Mouse (Mus musculus) spleen, adult 2 months (tissue): ENCODE data around the gene Art3. TPM values are rescaled to one million over a fixed set of nuclear protein-coding genes. Genes with fewer than 3 reads are reported as not detected.

ENCODE experiments used
- DNase-seq, 2 experiments: peaks; one replicate each; pipeline versions ENCODE4 v3.0.0 to v3.0.0-alpha.2; 2012 to 2021; ENCODE audit warnings: low spot score in 2 of 2, low read depth in 1 of 2
- H3K27ac ChIP-seq: fragments of 200-500 bp; 2 replicates; pipeline ENCODE4 v1.5.1; 2012; ENCODE audit warnings: low read length, inconsistent platforms; ENCODE audit not compliant: insufficient read depth
- H3K27me3 ChIP-seq: fragments of 200-500 bp; 2 replicates; pipeline ENCODE4 v1.6.1; 2012; ENCODE audit warnings: mild to moderate bottlenecking, moderate library complexity, low read length, inconsistent platforms; ENCODE audit not compliant: control insufficient read depth, insufficient read depth
- H3K36me3 ChIP-seq: fragments of 200-500 bp; 2 replicates; pipeline ENCODE4 v1.6.1; 2012; ENCODE audit warnings: mild to moderate bottlenecking, low read length, inconsistent platforms; ENCODE audit not compliant: control insufficient read depth, insufficient read depth
- H3K4me1 ChIP-seq: fragments of 200-500 bp; 2 replicates; pipeline ENCODE4 v1.6.1; 2011; ENCODE audit warnings: inconsistent platforms; ENCODE audit not compliant: control insufficient read depth, insufficient read depth, insufficient read length
- H3K4me3 ChIP-seq: fragments of 200-500 bp; 2 replicates; pipeline ENCODE4 v1.5.1; 2011; ENCODE audit warnings: mild to moderate bottlenecking, inconsistent platforms; ENCODE audit not compliant: insufficient read depth, insufficient read length; ENCODE audit errors: extremely low read depth
- CTCF ChIP-seq: fragments of 200-500 bp; IDR thresholded peaks from 2 replicates; pipeline ENCODE4 v1.5.1; 2011; ENCODE audit warnings: mild to moderate bottlenecking, inconsistent platforms; ENCODE audit not compliant: insufficient read depth, insufficient read length, insufficient replicate concordance; ENCODE audit errors: extremely low read depth
- POLR2A ChIP-seq: fragments of 200-500 bp; IDR thresholded peaks from 2 replicates; pipeline ENCODE4 v1.6.1; 2011; ENCODE audit warnings: low read depth, low read length, inconsistent platforms
- WGBS: fragments of 180-500 bp; shearing (Covaris S2); methylation state at CpG from one replicate; pipeline ENCODE4 v1.1.7; 2018; 5-methylcytosine and 5-hydroxymethylcytosine counted together
- polyA plus RNA-seq: library from polyadenylated mRNA; depleted of rRNA; stranded (reverse); fragments of >200 nt; gene quantifications from 2 replicates; pipeline ENCODE4 v1.2.3, GENCODE M21; 2012

Art3 gene
- polyA plus RNA-seq, 1 experiment: 2.4 TPM

DNA sequence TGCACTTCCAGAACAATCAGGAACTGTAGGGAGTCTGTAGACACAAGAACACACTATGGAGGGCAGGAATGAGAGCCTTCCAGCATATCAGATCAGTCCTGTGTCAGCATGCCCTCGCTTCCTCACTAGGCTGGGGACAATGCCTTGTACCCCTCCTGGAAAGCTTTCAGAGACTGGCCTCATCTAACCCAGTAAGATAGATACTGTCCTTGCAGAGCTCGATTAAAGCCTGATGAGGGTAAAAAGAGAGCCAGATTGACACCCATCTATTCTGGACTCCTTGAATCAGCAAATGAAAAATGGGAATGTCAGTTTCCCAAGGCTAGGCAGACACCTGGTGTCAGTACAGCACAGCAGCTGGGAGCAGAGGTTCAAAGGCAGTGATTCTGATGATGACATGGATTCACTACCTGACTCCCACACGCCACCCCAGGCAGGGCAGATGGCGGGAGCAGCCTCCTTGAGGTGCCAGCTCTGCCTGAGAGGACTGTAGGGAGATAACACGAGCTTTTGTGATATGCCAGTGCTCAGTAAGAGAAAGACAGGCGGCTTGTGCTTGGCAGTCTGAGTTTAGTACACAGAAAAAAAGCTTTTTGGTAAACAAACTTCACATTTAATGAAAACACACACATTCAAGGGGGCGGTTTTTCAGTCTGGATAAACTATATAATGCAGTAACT is 80.0 kb downstream of the Art3 start:
- peaks cover 7% of the 10 kb centered on the region; the same call in 1 of the 2 replicates for H3K36me3 ChIP-seq
- no peak for TF ChIP-seq CTCF
- no peak for TF ChIP-seq POLR2A
- H3K4me3 ChIP-seq: no peak overlapping the region
- DNase-seq: no peak
- no peaks in the 10 kb centered on the region for H3K4me1 ChIP-seq
- no peaks in the 10 kb centered on the region for H3K27me3 ChIP-seq
- WGBS: 77% methylated on average over 7 of the region's 7 CpGs
- H3K27ac ChIP-seq: no peak overlapping the region

DNA sequence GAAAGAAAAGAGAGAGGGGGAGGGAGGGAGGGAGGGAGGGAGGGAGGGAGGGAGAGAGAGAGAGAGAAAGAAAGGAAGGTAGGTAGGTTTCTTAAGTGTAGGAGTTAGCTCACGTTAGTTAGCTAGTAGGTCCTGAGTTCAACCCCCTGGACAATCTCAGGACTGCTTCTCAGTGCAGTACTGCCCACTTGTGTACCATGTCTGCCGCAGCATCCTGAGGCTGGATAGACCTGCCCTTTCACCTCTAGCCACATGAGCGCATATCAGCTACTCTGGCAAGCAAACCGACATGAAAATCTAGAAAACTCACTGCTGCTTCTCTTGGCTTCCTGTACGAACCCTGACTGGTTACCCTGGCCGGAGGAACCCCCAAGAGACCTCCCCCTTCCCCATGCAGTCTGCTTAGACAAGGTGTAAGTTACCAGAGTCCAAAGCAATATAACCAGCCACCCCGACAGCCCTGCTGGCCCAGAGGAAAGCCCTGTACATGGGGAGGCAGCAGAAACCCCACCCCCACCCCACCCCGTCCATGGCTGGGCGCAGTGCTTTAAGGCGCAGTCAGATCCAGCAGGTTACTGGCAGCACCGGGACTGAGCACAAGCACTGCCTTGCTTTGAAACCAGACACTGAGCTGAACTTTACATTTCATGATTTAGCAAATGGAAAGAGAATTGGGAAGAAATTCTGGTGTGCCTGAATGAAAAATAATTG is 81.8 kb downstream of the Art3 start:
- no peaks in the 10 kb centered on the region for H3K4me1 ChIP-seq
- H3K4me3 ChIP-seq: no peak overlapping the region
- peaks cover 15% of the 10 kb centered on the region for H3K36me3 ChIP-seq
- 87% methylated on average over 11 of the region's 11 CpGs for WGBS
- H3K27ac ChIP-seq: no peak overlapping the region
- H3K27me3 ChIP-seq: no peaks in the 10 kb centered on the region
- DNase-seq: no peak
- TF ChIP-seq POLR2A (no peak), CTCF (no peak)

DNA sequence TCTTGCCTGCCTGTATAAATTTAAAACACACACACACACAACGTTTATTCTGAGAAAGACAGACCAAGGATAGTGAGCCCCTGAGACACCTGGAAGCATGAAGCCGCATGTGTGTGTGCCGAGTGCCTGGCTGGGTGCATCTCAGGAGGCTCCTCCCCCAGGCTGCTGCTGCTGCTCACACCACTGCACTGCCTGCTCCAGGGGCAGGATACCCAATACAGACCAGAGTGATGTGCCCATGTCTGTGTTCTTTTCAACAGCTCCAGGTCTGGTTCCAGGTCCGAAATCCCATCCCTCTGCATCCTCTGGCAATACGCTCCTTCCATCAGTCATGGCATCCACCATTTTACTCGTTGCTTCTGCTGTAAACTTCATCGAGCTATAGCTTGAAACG is 82.4 kb downstream of the Art3 start:
- TF ChIP-seq CTCF (no peak), POLR2A (no peak)
- WGBS: 90% methylated on average over 8 of the region's 8 CpGs
- DNase-seq: no peak
- peaks cover 17% of the 10 kb centered on the region for H3K36me3 ChIP-seq
- no peak overlapping the region for H3K4me3 ChIP-seq
- no peak overlapping the region for H3K27ac ChIP-seq
- no peaks in the 10 kb centered on the region for H3K27me3 ChIP-seq
- no peaks in the 10 kb centered on the region for H3K4me1 ChIP-seq

DNA sequence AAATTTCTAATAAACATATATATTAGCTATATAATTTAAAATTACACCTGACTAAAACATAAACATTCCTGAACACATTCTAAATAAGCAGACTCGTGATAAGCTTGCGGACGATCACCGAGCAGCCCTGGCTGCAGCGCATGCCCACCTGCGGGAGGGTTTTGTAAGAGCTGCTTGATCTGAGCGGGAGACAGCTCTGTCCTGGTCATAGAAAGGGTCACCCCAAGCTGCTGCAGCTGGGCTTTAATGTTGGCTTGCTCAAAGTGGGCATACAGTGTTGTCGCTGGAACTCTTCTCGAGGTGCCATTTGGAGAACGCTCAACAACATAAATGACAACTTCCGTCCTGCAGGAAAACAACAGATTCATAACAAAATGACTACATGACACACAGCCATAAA is 92.5 kb downstream of the Art3 start:
- H3K4me3 ChIP-seq: no peak overlapping the region
- no peaks in the 10 kb centered on the region for H3K4me1 ChIP-seq
- no peaks in the 10 kb centered on the region for H3K27me3 ChIP-seq
- no peak overlapping the region for H3K27ac ChIP-seq
- peaks cover 39% of the 10 kb centered on the region for H3K36me3 ChIP-seq
- WGBS: 95% methylated on average over 11 of the region's 11 CpGs
- no peak for DNase-seq
- TF ChIP-seq POLR2A (no peak), CTCF (no peak)

DNA sequence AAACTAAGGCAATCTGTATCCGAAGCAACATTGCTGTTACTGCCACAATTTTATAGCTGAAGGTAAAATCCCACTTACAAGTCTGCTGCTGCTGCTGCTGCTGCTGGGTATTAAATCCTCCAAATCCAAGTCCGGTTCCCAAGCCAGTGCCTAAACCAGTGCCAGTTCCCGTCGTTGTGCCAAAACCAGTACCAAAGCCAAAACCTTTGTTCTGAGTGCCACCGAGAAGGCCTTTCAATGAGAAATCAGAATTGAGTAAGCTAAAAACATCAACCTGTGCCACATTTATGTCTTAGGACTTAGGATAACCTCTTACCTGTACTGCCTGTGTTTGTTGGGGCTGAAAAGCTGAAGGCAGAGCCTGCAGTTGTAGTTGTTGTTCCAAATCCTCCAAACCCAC is 99.1 kb downstream of the Art3 start:
- H3K27ac ChIP-seq: no peak overlapping the region
- WGBS: 94% methylated on average over 5 of the region's 5 CpGs
- TF ChIP-seq CTCF: no peak
- no peak for TF ChIP-seq POLR2A
- no peaks in the 10 kb centered on the region for H3K27me3 ChIP-seq
- no peak overlapping the region for H3K4me3 ChIP-seq
- peaks cover 20% of the 10 kb centered on the region for H3K36me3 ChIP-seq
- no peak for DNase-seq
- no peaks in the 10 kb centered on the region; the same call in 1 of the 2 replicates for H3K4me1 ChIP-seq

DNA sequence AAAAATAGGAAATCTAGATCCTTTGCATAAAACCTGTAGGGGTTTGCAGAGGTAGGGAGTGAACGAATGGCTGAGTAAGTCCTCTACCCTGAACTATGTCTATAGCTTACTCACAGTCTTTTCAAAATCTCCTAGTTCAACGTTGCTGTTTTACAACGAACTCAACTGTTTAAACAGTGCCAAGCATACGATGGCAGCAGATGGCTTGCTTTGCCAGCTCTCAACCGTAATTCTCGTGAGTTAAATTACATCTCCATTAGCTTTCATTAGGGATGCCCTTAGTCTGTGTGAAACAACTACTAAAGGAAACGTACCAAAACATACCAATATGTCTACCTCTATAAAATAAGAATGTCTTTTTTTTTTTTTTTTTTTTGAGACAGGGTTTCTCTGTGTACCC is 100.0 kb downstream of the Art3 start:
- Histone ChIP-seq H3K27ac (no peak overlapping the region), H3K4me1 (no peaks in the 10 kb centered on the region; the same call in 1 of the 2 replicates), H3K4me3 (no peak overlapping the region), H3K36me3 (peaks cover 20% of the 10 kb centered on the region), H3K27me3 (no peaks in the 10 kb centered on the region)
- DNase-seq: no peak
- no peak for TF ChIP-seq CTCF
- no peak for TF ChIP-seq POLR2A
- WGBS: 94% methylated on average over 7 of the region's 7 CpGs

DNA sequence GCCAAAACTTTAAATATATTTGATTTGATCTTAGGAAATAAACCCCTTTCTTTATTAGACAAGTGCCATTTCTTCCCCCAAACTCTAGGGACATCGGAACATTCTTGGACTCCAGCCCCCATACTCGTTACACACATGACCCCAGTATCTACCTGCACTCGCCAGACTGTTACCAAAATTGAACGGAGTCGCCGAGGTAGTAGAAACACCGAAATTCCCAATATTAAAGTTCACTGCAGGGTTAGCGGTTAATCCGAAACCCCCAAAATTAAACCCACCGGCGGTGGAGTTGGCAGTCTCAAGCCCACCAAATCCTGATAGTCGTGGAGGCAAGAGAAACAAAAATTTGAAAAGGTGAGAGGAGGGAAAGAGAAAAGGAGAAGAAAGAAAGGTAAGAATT is 102.4 kb downstream of the Art3 start:
- H3K27me3 ChIP-seq: no peaks in the 10 kb centered on the region
- TF ChIP-seq POLR2A (no peak), CTCF (no peak)
- DNase-seq: no peak
- H3K4me3 ChIP-seq: peak overlapping the region; percentile 75; the same call in 1 of the 2 replicates
- H3K36me3 ChIP-seq: peaks cover 2% of the 10 kb centered on the region; the same call in 1 of the 2 replicates
- 1% methylated on average over 12 of the region's 12 CpGs for WGBS
- no peaks in the 10 kb centered on the region; the same call in 1 of the 2 replicates for H3K4me1 ChIP-seq
- H3K27ac ChIP-seq: no peak overlapping the region
